In genomic region chr2:26597810-26598209, GRCm38 (mm10) we compare ENCODE assay signal across 26 mouse cellular contexts. TPM values are rescaled to one million over a fixed set of nuclear protein-coding genes. Genes with fewer than 3 reads are reported as not detected.
"Had no signal": no experiment of that assay in that cellular context is flagged by ENCODE, and none has a peak within 500 bp of the region (broad histone marks: within the 10 kb centered on the region; RNA-seq: fewer than 3 reads in every experiment).

No protein-coding gene starts in this region.

- H3K4me2 ChIP-seq: limb, embryonic 12.5 days; limb, embryonic 15.5 days; lung, embryonic 15.5 days; midbrain, embryonic 12.5 days; midbrain, embryonic 15.5 days; neural tube, embryonic 12.5 days; neural tube, embryonic 15.5 days; stomach, embryonic 15.5 days had no signal

- H3K4me3 ChIP-seq: limb, embryonic 12.5 days; limb, embryonic 15.5 days; lung, embryonic 15.5 days; midbrain, embryonic 12.5 days; midbrain, embryonic 15.5 days; neural tube, embryonic 12.5 days; neural tube, embryonic 15.5 days; stomach, embryonic 15.5 days had no signal

- H3K4me1 ChIP-seq: limb, embryonic 12.5 days; midbrain, embryonic 12.5 days; midbrain, embryonic 15.5 days; neural tube, embryonic 12.5 days; neural tube, embryonic 15.5 days had no signal

- ATAC-seq: midbrain, embryonic 15.5 days had no signal

- H3K9me3 ChIP-seq: limb, embryonic 12.5 days; limb, embryonic 15.5 days; lung, embryonic 15.5 days; midbrain, embryonic 12.5 days; midbrain, embryonic 15.5 days; neural tube, embryonic 12.5 days; neural tube, embryonic 15.5 days; stomach, embryonic 15.5 days had no signal

- H3K27me3 ChIP-seq: limb, embryonic 15.5 days; lung, embryonic 15.5 days; stomach, embryonic 15.5 days had no signal

- H3K9ac ChIP-seq: limb, embryonic 12.5 days; limb, embryonic 15.5 days; liver, embryonic 14.5 days; lung, embryonic 15.5 days; midbrain, embryonic 12.5 days; midbrain, embryonic 15.5 days; neural tube, embryonic 12.5 days; neural tube, embryonic 15.5 days; stomach, embryonic 15.5 days had no signal

- DNase-seq: kidney, adult 8-10 months; kidney, postnatal 14 days; kidney, postnatal 4 days; left cerebral cortex, postnatal 4 days; lung, adult 18-20 months; lung, postnatal 10 days; lung, postnatal 36 days; retina, postnatal 1 day; right cerebral cortex, postnatal 25 days; spleen, adult 18-20 months; thymus, postnatal 25 days had no signal

- H3K36me3 ChIP-seq: midbrain, embryonic 12.5 days; midbrain, embryonic 15.5 days; neural tube, embryonic 12.5 days; neural tube, embryonic 15.5 days had no signal

- H3K27ac ChIP-seq: limb, embryonic 12.5 days; limb, embryonic 15.5 days; liver, embryonic 14.5 days; lung, embryonic 15.5 days; midbrain, embryonic 12.5 days; midbrain, embryonic 15.5 days; neural tube, embryonic 12.5 days; neural tube, embryonic 15.5 days; stomach, embryonic 15.5 days had no signal

RNA-seq across cellular contexts. Expression of gene Gm20532, which starts 11.4 kb away (rescaled TPM):
- total RNA-seq: layer of hippocampus, adult 18-20 months; layer of hippocampus, postnatal 14 days; left cerebral cortex, adult 8-10 months; left cerebral cortex, postnatal 14 days; left cerebral cortex, postnatal 4 days had no signal
- polyA plus RNA-seq: kidney, embryonic 16.5 days; limb, embryonic 15.5 days; liver, embryonic 14.5 days; lung, embryonic 15.5 days; midbrain, embryonic 12.5 days; midbrain, embryonic 15.5 days; neural tube, embryonic 12.5 days; neural tube, embryonic 15.5 days; stomach, embryonic 15.5 days; thymus, postnatal 0 days had no signal
